Mouse (Mus musculus) cerebellum, postnatal 25 days (tissue): ENCODE measurements around the gene Ahcyl2.
A peak's percentile ranks its signal among the peaks of the same experiment; 100 is the strongest.

Source experiments
- DNase-seq, 2 experiments: peaks; one replicate each; pipeline ENCODE4 v3.0.0; 2021; ENCODE audit warnings: mixed read lengths in 2 of 2

The Ahcyl2 gene

DNA sequence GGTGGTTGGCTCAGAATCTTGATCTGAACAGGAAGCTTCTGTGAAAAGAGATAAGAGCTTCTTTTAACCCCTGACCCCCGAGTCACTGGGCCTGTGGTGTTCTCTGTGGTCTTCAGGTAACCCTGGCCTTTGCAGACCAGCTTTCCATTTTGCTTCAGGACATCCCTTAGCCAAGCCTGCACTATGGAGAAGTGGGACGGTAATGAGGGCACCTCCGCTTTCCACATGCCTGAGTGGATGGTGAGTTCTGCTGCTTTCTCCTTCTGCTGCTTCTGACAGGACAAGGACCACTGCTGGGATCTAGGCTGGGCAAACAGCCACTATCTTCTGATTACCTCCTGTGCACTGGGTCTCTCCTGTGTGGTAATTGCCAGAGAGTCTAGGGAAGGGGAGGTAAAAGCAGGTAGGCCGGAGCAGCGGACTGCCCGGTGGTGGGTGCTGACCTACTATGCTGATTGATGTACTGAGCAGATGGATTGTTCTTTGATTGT lies 86.1 kb downstream of the Ahcyl2 start:
- peak; percentile 54 to 65 for DNase-seq

GRCm38 (mm10) chr6:29858619-29859018 lies 90.8 kb downstream of the Ahcyl2 start:
- DNase-seq = no peak

GRCm38 (mm10) chr6:29859344-29859743 lies 91.5 kb downstream of the Ahcyl2 start:
- no peak for DNase-seq

DNA sequence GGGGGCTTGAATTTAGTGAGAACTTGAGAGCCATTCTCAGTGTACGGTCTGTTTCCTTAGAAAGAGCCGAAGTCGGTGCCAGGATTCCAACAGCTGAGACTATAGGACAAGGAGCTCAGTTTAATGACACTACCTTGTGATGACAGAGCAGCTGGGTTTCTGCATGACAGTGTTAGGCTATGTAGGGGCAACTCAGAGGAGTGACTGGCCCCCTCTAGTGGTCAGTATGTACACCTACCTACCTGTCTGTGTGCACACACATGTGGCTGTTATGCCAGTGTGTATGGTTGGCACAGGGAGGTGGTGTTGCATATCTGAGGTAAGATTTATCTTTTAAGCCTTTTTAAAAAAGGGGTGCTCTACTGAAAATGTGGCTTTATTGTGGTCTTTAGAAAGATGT lies 92.4 kb downstream of the Ahcyl2 start:
- DNase-seq = peak in 1 of 2 experiments; percentile 13

DNA sequence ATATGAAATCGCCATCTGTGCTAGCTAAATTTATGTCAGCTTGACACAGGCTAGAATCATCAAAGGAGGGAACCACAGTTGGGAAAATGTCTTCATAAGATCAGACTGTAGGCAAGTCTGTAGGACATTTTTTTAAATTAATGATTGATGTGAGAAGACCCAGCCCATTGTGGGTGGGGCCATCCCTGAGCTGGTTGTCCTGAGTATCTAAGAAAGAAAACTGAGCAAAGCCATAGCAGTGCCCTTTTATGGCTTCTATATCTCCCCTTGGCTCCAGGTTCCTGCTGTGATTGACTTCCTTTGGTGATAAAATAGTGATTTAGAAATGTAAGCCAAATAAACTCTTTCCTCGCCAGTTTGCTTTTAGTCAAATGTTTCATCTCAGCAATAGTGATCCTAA lies 97.1 kb downstream of the Ahcyl2 start:
- DNase-seq = no peak

DNA sequence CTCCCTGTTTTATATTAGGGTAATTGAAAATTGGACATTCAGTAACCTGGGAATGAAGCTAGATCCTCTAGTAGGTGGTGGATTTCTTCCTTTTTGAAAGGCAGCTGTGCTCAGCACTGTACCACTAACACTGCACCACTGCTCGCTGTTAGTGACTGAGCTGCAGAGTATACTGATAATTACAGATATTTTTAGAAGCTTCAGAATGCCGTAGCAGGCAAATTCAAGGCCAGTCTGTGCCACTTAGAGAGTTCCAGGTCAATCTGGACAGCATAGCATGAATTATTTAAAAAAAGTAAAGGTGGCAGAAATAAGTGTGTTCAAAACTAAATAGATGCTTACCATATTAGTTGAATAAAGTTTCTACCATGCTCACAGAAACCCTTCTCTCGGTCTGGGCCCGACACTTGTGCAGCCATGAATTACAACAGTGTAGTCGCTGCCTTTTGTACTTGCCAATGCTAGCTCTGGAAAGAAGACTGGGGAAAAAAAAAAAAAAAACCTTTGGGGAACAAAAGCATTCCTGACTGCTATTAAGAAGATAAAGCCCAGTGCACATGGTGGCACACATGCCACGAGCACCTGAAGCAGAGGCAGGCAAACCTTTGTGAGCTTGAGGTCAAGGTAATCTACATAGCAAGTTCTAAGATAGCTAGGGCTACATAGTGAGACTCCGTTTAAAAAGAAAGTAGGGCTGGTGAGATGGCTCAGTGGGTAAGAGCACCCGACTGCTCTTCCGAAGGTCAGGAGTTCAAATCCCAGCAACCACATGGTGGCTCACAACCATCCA lies 99.3 kb downstream of the Ahcyl2 start:
- DNase-seq = no peak

- no peak for DNase-seq
These were observed 100.6 kb downstream of the Ahcyl2 start for GRCm38 (mm10) chr6:29868341-29868895.

DNA sequence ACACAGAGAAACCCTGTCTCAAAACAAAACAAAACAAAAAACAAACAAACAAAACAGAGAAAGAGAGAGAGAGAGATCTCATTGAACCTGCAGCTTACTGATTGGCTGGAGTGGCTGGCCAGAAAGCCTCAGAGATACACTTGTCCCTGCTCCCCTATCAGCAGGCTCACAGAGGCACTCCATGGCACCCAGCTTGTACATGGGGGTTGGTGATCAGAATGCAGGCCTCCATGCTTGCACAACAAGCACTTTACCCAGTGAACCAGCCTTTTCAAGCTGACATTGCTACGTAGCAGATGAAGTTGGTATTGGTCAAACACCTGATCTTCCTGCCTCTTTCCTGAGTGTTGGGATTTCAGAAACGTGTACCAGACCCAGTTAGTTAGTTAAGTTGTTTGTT lies 105.8 kb downstream of the Ahcyl2 start:
- DNase-seq = no peak

DNA sequence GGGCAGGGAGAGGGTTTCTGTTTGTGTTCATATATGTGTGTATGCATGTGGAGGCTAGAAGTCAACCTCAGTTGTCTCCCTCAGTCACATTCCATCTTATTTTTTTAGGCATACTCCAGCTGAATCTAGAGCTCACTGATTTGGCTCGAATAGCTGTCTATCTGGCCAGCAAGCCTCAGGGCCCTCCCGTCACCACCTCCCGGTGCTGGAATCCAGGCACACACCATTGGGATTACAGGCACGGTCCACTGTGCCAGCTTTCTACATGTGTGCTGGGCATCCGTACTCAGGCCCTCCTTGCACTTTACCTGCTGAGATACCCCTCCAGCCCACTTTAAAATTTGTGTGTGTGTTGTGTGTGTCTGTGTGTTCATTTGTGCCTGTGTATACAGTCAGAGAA lies 107.8 kb downstream of the Ahcyl2 start:
- peak; percentile 23 to 38 for DNase-seq

GRCm38 (mm10) chr6:29876782-29877181 lies 109.0 kb downstream of the Ahcyl2 start:
- DNase-seq = no peak

- no peak for DNase-seq
These were observed 111.8 kb downstream of the Ahcyl2 start for GRCm38 (mm10) chr6:29879579-29879978.

DNA sequence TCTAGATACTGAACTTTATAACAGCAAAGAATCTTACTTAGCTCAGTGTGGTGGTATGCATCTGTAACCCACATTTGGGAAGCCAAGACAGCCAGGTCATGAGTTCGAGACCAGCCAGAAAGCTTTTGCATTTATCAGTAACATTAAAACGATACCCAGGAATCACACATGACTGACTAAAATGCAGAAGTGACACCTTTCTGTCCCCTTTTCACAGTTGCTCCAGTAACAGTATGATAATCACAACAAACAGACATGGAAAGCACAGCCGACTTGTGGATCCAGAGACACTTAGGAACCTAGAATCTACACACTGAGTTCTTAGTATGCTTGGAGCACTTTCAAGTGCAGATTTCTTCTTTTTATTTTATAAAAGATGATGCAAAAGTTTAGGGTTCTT lies 113.0 kb downstream of the Ahcyl2 start:
- no peak for DNase-seq

- DNase-seq = no peak
These were observed 114.1 kb downstream of the Ahcyl2 start for GRCm38 (mm10) chr6:29881936-29882335.

DNA sequence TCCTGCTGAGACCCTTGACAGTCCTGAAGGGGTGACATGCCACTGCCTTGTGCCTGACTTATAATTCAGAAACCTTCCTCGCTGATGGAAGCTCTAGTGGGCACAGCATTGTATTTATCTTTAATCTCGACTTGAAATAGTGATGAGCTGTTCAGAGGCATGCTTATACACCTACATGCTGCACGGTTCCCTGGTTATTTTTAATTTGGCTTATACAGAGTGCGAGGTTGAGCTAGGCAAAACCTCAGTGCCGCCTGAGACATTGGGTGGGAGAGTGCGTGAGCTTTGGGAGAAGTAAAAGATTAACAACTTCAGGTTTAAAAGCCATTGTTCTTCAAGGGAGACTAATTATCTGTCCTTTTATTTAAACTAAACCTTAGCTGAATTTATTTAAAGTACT lies 115.1 kb downstream of the Ahcyl2 start:
- no peak for DNase-seq

DNA sequence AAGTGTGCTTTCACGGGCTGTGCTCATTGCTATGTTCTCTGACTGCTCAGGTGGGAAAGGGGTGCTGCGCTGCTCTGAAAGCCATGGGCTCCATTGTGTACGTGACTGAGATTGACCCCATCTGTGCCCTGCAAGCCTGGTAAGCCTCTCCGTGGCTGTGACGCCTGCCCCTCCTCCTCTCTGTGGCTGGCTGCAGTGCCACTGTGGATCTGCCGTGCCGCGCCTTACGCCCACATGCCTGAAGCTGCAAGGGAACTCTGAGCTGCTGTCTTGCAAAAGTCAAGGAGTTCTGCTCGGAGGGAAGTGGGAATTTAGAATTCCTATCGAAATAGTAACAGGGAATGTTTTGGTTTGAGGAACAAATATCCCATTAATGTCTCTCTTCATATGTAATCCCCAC lies 123.3 kb downstream of the Ahcyl2 start:
- DNase-seq = no peak

GRCm38 (mm10) chr6:29896976-29897375 lies 129.2 kb downstream of the Ahcyl2 start:
- DNase-seq = no peak

- no peak for DNase-seq
These were observed 133.6 kb downstream of the Ahcyl2 start for GRCm38 (mm10) chr6:29901450-29901849.

GRCm38 (mm10) chr6:29902256-29902655 lies 134.4 kb downstream of the Ahcyl2 start:
- no peak for DNase-seq

- DNase-seq = no peak
These were observed 135.6 kb downstream of the Ahcyl2 start for GRCm38 (mm10) chr6:29903343-29903914.

GRCm38 (mm10) chr6:29904281-29904680 lies 136.5 kb downstream of the Ahcyl2 start:
- no peak for DNase-seq

DNA sequence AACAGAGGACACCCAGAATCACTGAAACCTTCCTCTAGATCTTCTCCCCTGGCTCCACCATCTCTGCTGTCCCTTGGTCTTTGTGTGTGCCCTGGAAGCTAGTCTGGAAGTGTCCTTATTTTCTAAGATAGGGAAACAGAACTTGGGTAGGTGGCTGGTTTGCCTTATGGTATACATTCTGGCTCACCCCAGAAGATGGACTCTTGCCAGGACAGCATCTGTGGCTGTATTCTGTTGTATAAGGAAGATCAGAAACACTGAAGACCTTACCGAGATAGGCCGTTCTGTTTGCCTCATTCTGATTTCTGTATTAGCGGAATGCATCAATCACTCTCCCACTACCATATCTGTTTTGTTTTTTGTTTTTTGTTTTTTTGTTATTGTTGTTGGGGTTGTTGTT lies 142.8 kb downstream of the Ahcyl2 start:
- peak; percentile 19 to 45 for DNase-seq

- DNase-seq = no peak
These were observed 145.9 kb downstream of the Ahcyl2 start for GRCm38 (mm10) chr6:29913673-29914072.

GRCm38 (mm10) chr6:29914136-29914535 lies 146.3 kb downstream of the Ahcyl2 start:
- DNase-seq = no peak

DNA sequence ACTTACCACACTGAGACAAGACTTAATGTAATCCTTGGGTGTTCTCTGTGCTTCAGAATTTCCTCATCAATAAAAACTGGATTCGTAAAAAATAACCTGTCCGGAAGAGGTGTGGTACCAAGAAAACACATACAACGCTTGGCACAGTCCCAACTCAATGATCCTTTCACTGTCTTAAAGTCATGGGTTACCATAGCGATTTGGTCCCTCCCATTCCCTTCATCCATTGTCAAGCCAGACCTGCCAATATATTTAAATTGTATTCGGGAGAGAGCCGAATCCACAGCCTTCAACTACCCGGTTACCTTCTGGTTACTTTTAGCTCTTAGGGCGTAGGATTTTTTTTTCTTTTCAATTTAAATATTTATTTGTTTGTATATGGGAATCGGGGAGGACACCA lies 148.0 kb downstream of the Ahcyl2 start:
- DNase-seq = no peak
